Mouse (Mus musculus) G1E (cell line): ENCODE measurements at regions not wholly inside any gene's neighbourhood (a gene's known extent, or its start where the extent isn't known, plus 50 kb on each side); places are given as distances from the start of the nearest gene placed in this dataset.

Source experiments
- CTCF ChIP-seq: IDR thresholded peaks from 2 replicates; pipeline ENCODE4 v1.5.1; 2012; ENCODE audit warnings: low read depth, low read length, inconsistent platforms, mixed read lengths
- GATA1 ChIP-seq: IDR thresholded peaks from 2 replicates; pipeline ENCODE4 v1.6.1; 2012; ENCODE audit warnings: borderline replicate concordance, low read length, inconsistent platforms, mixed read lengths

GRCm38 (mm10) chr15:31805522-31805921 is 203.9 kb downstream of the Fam173b start:
- TF ChIP-seq CTCF = no peak
- no peak for TF ChIP-seq GATA1
